Comparison of ENCODE assay signal across 7 mouse cellular contexts in genomic region chr12:112694127-112694475, GRCm38 (mm10). TPM values are rescaled to one million over a fixed set of nuclear protein-coding genes. Genes with fewer than 3 reads are reported as not detected.
DNase-seq lines count a peak whose midpoint lies in the region; ATAC-seq and TF ChIP-seq lines count a peak whose summit lies in the region.

No protein-coding gene starts in this region.

- no peaks in the 10 kb centered on the region for H3K9me3 ChIP-seq in lung, postnatal 0 days (ENCODE audit: low read length)
- H3K9me3 ChIP-seq in forebrain, embryonic 11.5 days (ENCODE audit: control insufficient read depth, low read length), result no peaks in the 10 kb centered on the region
- H3K9me3 ChIP-seq in limb, embryonic 13.5 days, result no peaks in the 10 kb centered on the region
- H3K9me3 ChIP-seq in stomach, embryonic 14.5 days (ENCODE audit: control insufficient read depth, low read depth, low read length), result no peaks in the 10 kb centered on the region

- H3K27me3 ChIP-seq in lung, postnatal 0 days (replicated peaks; ENCODE audit: insufficient read depth, low read length), result no peaks in the 10 kb centered on the region
- H3K27me3 ChIP-seq in forebrain, embryonic 11.5 days (ENCODE audit: control insufficient read depth, insufficient read depth, low read length), result no peaks in the 10 kb centered on the region; the same call in 1 of the 2 replicates
- peaks cover 6% of the 10 kb centered on the region; the same call in 1 of the 2 replicates for H3K27me3 ChIP-seq in limb, embryonic 13.5 days
- no peaks in the 10 kb centered on the region for H3K27me3 ChIP-seq in stomach, embryonic 14.5 days (ENCODE audit: control insufficient read depth, insufficient read depth, low read length)
- no peaks in the 10 kb centered on the region for H3K27me3 ChIP-seq in kidney, adult 2 months (replicated peaks; ENCODE audit: control insufficient read depth, insufficient read depth, low read length)

- H3K27ac ChIP-seq in lung, postnatal 0 days (ENCODE audit: low read length), result 0 out of 2 replicates have a peak overlapping the region, but pooled peaks have one; percentile 84
- H3K27ac ChIP-seq in forebrain, embryonic 11.5 days (ENCODE audit: low read depth, low read length), result no peak overlapping the region
- H3K27ac ChIP-seq in limb, embryonic 13.5 days, result no peak overlapping the region; the same call in 1 of the 2 replicates
- H3K27ac ChIP-seq in stomach, embryonic 14.5 days (ENCODE audit: low read length), result peak overlapping the region; percentile 78; the same call in 1 of the 2 replicates
- H3K27ac ChIP-seq in kidney, adult 2 months (ENCODE audit: insufficient read depth, low read depth, low read length), result no peak overlapping the region

- TF ChIP-seq EP300 in lung, postnatal 0 days (IDR thresholded peaks at IDR 0.05), result no peak

- WGBS in lung, postnatal 0 days, result 79% methylated on average over 10 of the region's 10 CpGs
- 87% methylated on average over 10 of the region's 10 CpGs for WGBS in forebrain, embryonic 11.5 days
- 82% methylated on average over 10 of the region's 10 CpGs for WGBS in limb, embryonic 13.5 days
- 83% methylated on average over 10 of the region's 10 CpGs for WGBS in stomach, embryonic 14.5 days
- WGBS in kidney, adult 2 months, result 74% methylated on average over 10 of the region's 10 CpGs

- no peak overlapping the region for H3K9ac ChIP-seq in lung, postnatal 0 days (replicated peaks; ENCODE audit: low read depth)
- peak overlapping the region; percentile 90 for H3K9ac ChIP-seq in forebrain, embryonic 11.5 days (ENCODE audit: low read length)
- H3K9ac ChIP-seq in limb, embryonic 13.5 days, result peak overlapping the region; percentile 92
- peak overlapping the region; percentile 80 for H3K9ac ChIP-seq in stomach, embryonic 14.5 days (replicated peaks; ENCODE audit: low read depth, low read length)

- H3K4me2 ChIP-seq in lung, postnatal 0 days (replicated peaks; ENCODE audit: low read depth, low read length), result peak overlapping the region; percentile 86
- peak overlapping the region; percentile 61 for H3K4me2 ChIP-seq in forebrain, embryonic 11.5 days (ENCODE audit: low read depth, low read length, severe bottlenecking)
- peak overlapping the region; percentile 98 for H3K4me2 ChIP-seq in limb, embryonic 13.5 days (replicated peaks)
- H3K4me2 ChIP-seq in stomach, embryonic 14.5 days (replicated peaks; ENCODE audit: low read depth, low read length), result peak overlapping the region; percentile 87

- ATAC-seq in lung, postnatal 0 days, result no peak
- ATAC-seq in forebrain, embryonic 11.5 days (replicated peaks; ENCODE audit: low FRiP score), result no peak
- no peak for ATAC-seq in limb, embryonic 13.5 days (ENCODE audit: low FRiP score, low read depth)
- no peak for ATAC-seq in stomach, embryonic 14.5 days (ENCODE audit: insufficient number of reproducible peaks, insufficient read depth, low FRiP score, low read depth)

- H3K4me1 ChIP-seq in lung, postnatal 0 days (ENCODE audit: insufficient read depth, low read depth, low read length), result peaks cover 12% of the 10 kb centered on the region; the same call in 1 of the 2 replicates
- peaks cover 2% of the 10 kb centered on the region; the same call in 1 of the 2 replicates for H3K4me1 ChIP-seq in forebrain, embryonic 11.5 days (replicated peaks; ENCODE audit: control insufficient read depth, insufficient read depth, low read length)
- peaks cover 14% of the 10 kb centered on the region for H3K4me1 ChIP-seq in limb, embryonic 13.5 days
- H3K4me1 ChIP-seq in stomach, embryonic 14.5 days (ENCODE audit: control insufficient read depth, insufficient read depth, low read length), result peaks cover 11% of the 10 kb centered on the region
- no peaks in the 10 kb centered on the region for H3K4me1 ChIP-seq in kidney, adult 2 months (ENCODE audit: control insufficient read depth, insufficient read depth, low read length)

- no peak for TF ChIP-seq POLR2A in kidney, adult 2 months (IDR thresholded peaks at IDR 0.05; ENCODE audit: low read depth, low read length)

- no peak for DNase-seq in lung, postnatal 0 days (ENCODE audit: low spot score)
- DNase-seq in lung, postnatal 25 days (ENCODE audit: low spot score), result no peak
- no peak for DNase-seq in forebrain, embryonic 11.5 days (ENCODE audit: low spot score)
- DNase-seq in urinary bladder, postnatal 25 days (ENCODE audit: low spot score), result no peak
- no peak for DNase-seq in kidney, adult 2 months

- TF ChIP-seq CTCF in lung, postnatal 0 days (IDR thresholded peaks at IDR 0.05), result no peak
- TF ChIP-seq CTCF in kidney, adult 2 months (conservative IDR thresholded peaks at IDR 0.05; ENCODE audit: insufficient read depth, insufficient read length, low read depth, low read length), result no peak

- no peak overlapping the region for H3K4me3 ChIP-seq in lung, postnatal 0 days (ENCODE audit: low read depth, low read length)
- peak overlapping the region; percentile 53 for H3K4me3 ChIP-seq in forebrain, embryonic 11.5 days (ENCODE audit: low read depth, low read length)
- peak overlapping the region; percentile 74 for H3K4me3 ChIP-seq in limb, embryonic 13.5 days
- no peak overlapping the region for H3K4me3 ChIP-seq in stomach, embryonic 14.5 days (ENCODE audit: low read depth, low read length)
- no peak overlapping the region for H3K4me3 ChIP-seq in kidney, adult 2 months (ENCODE audit: insufficient read depth, low read depth, low read length)

- H3K36me3 ChIP-seq in lung, postnatal 0 days (ENCODE audit: insufficient read depth, low read length), result no peaks in the 10 kb centered on the region
- no peaks in the 10 kb centered on the region for H3K36me3 ChIP-seq in forebrain, embryonic 11.5 days (ENCODE audit: control insufficient read depth, insufficient read depth, low read length)
- H3K36me3 ChIP-seq in limb, embryonic 13.5 days, result peaks cover 2% of the 10 kb centered on the region; the same call in 1 of the 2 replicates
- no peaks in the 10 kb centered on the region for H3K36me3 ChIP-seq in stomach, embryonic 14.5 days (ENCODE audit: control insufficient read depth, insufficient read depth, low read length)
- no peaks in the 10 kb centered on the region for H3K36me3 ChIP-seq in kidney, adult 2 months (ENCODE audit: control insufficient read depth, insufficient read depth, low read length)

RNA-seq across cellular contexts. Expression of gene Zbtb42, which starts 15.5 kb away (rescaled TPM):
- polyA plus RNA-seq in lung, postnatal 0 days (2015; fragmentation: Nextera tagmentation; extraction: Ambion mirVana), result 14.0 and 14.6 TPM in 2 replicates
- polyA plus RNA-seq in forebrain, embryonic 11.5 days (2014; fragmentation: Nextera tagmentation; extraction: Ambion mirVana), result 4.4 and 5.3 TPM in 2 replicates
- 2.2 and 2.4 TPM in 2 replicates for polyA plus RNA-seq in limb, embryonic 13.5 days (2015; fragmentation: Nextera tagmentation; extraction: Ambion mirVana)
- 10.9 and 14.2 TPM in 2 replicates for polyA plus RNA-seq in stomach, embryonic 14.5 days (2014; fragmentation: Nextera tagmentation; extraction: Ambion mirVana)
- 10.7 and 12.1 TPM in 2 replicates for polyA plus RNA-seq in kidney, adult 2 months (2012; rRNA removed)

RNA-seq across cellular contexts. Expression of gene Akt1, which starts 19.4 kb away (rescaled TPM):
- polyA plus RNA-seq in lung, postnatal 0 days (2015; fragmentation: Nextera tagmentation; extraction: Ambion mirVana), result 78.8 and 91.3 TPM in 2 replicates
- polyA plus RNA-seq in forebrain, embryonic 11.5 days (2014; fragmentation: Nextera tagmentation; extraction: Ambion mirVana), result 99.4 and 123 TPM in 2 replicates
- 62.5 and 71.0 TPM in 2 replicates for polyA plus RNA-seq in limb, embryonic 13.5 days (2015; fragmentation: Nextera tagmentation; extraction: Ambion mirVana)
- 55.6 and 64.6 TPM in 2 replicates for polyA plus RNA-seq in stomach, embryonic 14.5 days (2014; fragmentation: Nextera tagmentation; extraction: Ambion mirVana)
- polyA plus RNA-seq in kidney, adult 2 months (2012; rRNA removed), result 85.3 and 90.6 TPM in 2 replicates

RNA-seq across cellular contexts. Expression of gene Cep170b, which starts 26.2 kb away (rescaled TPM):
- 17.5 and 20.8 TPM in 2 replicates for polyA plus RNA-seq in lung, postnatal 0 days (2015; fragmentation: Nextera tagmentation; extraction: Ambion mirVana)
- 12.6 and 15.2 TPM in 2 replicates for polyA plus RNA-seq in forebrain, embryonic 11.5 days (2014; fragmentation: Nextera tagmentation; extraction: Ambion mirVana)
- polyA plus RNA-seq in limb, embryonic 13.5 days (2015; fragmentation: Nextera tagmentation; extraction: Ambion mirVana), result 14.7 and 16.6 TPM in 2 replicates
- 15.8 and 16.2 TPM in 2 replicates for polyA plus RNA-seq in stomach, embryonic 14.5 days (2014; fragmentation: Nextera tagmentation; extraction: Ambion mirVana)
- 63.4 and 75.3 TPM in 2 replicates for polyA plus RNA-seq in kidney, adult 2 months (2012; rRNA removed)

RNA-seq across cellular contexts. Expression of gene Siva1, which starts 49.6 kb away (rescaled TPM):
- polyA plus RNA-seq in lung, postnatal 0 days (2015; fragmentation: Nextera tagmentation; extraction: Ambion mirVana), result 130 and 152 TPM in 2 replicates
- 227 and 257 TPM in 2 replicates for polyA plus RNA-seq in forebrain, embryonic 11.5 days (2014; fragmentation: Nextera tagmentation; extraction: Ambion mirVana)
- 246 and 251 TPM in 2 replicates for polyA plus RNA-seq in limb, embryonic 13.5 days (2015; fragmentation: Nextera tagmentation; extraction: Ambion mirVana)
- 250 and 274 TPM in 2 replicates for polyA plus RNA-seq in stomach, embryonic 14.5 days (2014; fragmentation: Nextera tagmentation; extraction: Ambion mirVana)
- polyA plus RNA-seq in kidney, adult 2 months (2012; rRNA removed), result 27.7 and 27.8 TPM in 2 replicates

Comparison
In these comparisons a context has a peak if more than half of its experiments do, and no peak if none do; other contexts are left out.
1. H3K27ac ChIP-seq: peak in lung, postnatal 0 days (single experiment) and stomach, embryonic 14.5 days (single experiment); none in forebrain, embryonic 11.5 days (single experiment), limb, embryonic 13.5 days (single experiment) and kidney, adult 2 months (single experiment).
2. H3K4me3 ChIP-seq: peak in forebrain, embryonic 11.5 days (single experiment) and limb, embryonic 13.5 days (single experiment); none in lung, postnatal 0 days (single experiment), stomach, embryonic 14.5 days (single experiment) and kidney, adult 2 months (single experiment).
3. Peak in every context shown above with its lines, with median percentiles within 50 percentile points of each other: H3K4me2 ChIP-seq.